Mouse (Mus musculus) embryo, embryonic 10 days (tissue): ENCODE data around the gene Foxk1.

Experiments
- DNase-seq: peaks from one replicate; pipeline ENCODE4 v3.0.0-alpha.2; 2015; ENCODE audit warnings: low spot score

The Foxk1 gene

DNA sequence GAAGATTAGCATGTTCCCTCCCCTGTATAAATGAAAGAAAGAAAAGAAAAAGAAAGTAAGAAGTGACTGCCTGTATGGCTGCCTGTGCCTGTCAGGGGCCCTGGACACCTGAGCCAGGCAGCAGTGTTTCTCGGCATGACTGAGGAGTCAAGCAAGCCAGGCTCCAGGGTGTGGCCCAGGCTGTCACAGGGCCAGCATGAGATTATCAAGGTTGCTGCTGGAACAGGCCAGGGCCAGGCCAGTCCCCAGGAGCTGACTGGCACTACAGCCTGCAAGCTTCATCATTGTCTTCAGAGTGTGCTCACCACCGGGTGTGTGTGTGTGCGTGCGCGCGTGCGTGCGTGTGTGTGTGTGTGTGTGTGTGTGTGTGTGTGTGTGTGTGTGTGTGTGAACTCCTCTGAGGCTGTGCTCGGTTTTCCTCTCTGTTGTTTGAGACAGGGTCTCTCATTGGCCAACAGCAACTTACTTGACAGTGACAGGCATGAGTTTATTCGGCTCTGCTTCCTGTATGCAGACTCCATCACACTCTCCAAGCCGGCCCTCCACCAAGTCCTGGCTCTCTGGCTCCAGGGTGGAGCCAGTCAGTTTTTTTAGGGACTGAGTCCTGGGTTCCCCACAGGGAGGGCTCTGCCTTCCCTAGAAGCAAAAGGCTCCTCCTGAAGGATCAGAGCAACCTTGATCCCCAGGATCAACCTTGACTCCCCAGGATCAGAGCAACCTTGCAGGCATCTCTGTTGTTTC lies 43.7 kb downstream of the Foxk1 start:
- no peak for DNase-seq

GRCm38 (mm10) chr5:142445709-142446108 lies 44.4 kb downstream of the Foxk1 start:
- DNase-seq: peak; percentile 55

GRCm38 (mm10) chr5:142448076-142448475 lies 46.8 kb downstream of the Foxk1 start:
- DNase-seq: peak; percentile 97

DNA sequence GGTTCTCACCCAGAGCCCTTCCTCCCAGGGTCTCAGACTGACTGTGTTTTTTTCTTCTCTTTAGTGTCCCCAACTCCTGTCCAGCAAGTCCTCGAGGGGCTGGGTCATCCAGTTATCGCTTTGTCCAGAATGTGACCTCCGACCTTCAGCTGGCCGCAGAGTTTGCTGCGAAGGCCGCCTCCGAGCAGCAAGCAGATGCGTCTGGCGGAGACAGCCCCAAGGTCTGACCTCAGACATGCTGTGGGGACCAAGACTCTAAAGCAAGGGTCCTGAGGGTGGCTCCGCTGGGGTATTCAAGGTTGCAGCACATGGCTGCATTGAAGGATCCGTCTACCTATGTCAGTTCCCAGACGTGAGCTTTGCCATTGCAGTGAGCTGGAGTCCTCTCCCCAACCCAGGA lies 47.3 kb downstream of the Foxk1 start:
- DNase-seq: no peak

DNA sequence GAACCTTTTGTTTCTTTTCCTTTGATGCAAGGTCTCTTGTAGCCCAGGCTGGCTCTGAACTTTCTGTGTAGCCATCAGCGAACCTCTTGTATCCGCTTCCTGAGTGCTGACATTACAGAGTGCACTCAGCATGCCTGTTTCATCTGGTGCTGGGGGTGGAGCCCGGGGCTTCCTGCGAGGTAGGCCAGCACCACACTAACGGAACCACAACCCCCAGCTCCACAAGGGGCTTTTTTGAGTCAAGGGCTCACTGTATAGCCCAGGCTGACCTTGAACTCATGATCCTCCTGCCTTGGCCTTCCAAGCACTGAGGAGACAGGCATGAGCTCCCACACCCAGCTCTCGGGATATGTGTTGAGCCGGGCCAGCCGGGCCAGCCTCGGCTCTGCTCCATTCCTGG lies 49.5 kb downstream of the Foxk1 start:
- DNase-seq: no peak

DNA sequence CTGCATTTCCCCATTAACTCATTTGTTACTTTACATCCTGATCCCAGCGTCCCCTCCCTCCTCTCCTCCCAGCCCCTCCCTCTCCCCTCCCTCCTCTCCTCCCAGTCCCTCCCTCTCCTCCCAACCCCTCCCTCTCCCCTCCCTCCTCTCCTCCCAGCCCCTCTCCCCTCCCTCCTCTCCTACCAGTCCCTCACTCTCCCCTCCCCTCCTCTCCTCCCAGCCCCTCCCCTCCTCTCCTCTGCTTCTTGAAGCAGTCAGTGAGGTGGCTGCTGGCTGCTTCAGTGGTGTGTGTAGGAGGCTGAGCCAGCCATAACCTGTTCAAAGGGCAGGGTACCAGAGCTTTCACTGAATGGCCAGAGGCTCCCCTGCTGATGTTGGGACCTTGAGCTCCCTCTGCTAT lies 50.5 kb downstream of the Foxk1 start:
- DNase-seq: peak; percentile 45

- DNase-seq: no peak
Measured at GRCm38 (mm10) chr5:142453742-142454141, 52.4 kb downstream of the Foxk1 start.

DNA sequence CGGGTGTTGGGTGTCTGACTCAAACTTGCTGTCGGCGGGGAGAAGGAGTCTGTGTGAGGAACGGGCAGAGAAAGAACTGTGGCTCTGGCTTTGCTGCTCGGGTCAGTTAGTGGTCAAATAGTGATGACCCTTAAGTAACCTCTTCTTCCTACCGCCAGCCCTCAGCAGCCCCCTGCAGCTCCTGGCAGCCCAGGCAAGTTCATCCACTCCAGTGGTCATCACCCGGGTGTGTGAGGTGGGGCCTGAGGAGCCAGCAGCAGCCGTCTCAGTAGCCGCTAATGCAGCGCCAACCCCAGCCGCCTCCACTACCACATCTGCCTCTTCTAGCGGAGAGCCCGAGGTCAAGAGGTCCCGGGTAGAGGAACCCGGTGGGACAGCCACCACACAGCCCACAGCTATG lies 55.0 kb downstream of the Foxk1 start:
- peak; percentile 20 for DNase-seq

GRCm38 (mm10) chr5:142457345-142457744 lies 56.0 kb downstream of the Foxk1 start:
- DNase-seq: peak; percentile 26

GRCm38 (mm10) chr5:142458791-142459557 lies 57.7 kb downstream of the Foxk1 start:
- no peak for DNase-seq

- no peak for DNase-seq
Measured at GRCm38 (mm10) chr5:142459834-142460233, 58.5 kb downstream of the Foxk1 start.

DNA sequence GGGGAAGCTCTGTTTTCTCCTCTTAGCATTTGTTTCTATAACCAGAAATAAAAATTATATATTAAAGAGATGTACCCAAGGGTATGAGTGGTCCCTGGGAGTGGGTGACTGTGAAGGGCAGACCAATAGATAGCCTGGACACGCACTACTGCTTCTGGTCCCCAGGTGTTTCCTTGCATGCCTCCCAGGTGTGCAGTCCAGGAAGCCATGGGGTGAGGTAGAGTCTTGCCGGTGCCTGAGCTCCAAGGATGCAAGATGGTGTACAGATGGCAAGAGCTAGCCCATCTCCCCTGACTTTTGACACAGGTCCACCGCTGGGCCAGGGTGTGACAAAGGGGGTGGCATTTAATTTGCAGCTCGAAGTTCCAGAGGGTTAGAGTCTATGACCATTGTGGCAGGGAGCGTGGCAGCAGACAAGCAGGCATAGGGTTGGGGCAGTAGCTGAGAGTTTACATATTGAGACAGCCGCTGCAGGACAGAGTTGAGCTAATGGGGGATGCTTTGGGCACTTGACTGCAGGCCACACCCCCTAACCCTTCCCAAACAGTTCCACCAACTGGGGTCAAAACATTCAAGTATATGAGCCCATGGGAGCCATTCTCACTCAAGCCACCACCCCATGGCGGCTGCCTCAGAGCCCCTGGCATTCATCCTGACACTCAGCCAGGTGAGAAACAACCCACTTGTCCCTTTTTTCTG lies 60.8 kb downstream of the Foxk1 start:
- DNase-seq: no peak

GRCm38 (mm10) chr5:142462641-142462948 lies 61.3 kb downstream of the Foxk1 start:
- DNase-seq: no peak

DNA sequence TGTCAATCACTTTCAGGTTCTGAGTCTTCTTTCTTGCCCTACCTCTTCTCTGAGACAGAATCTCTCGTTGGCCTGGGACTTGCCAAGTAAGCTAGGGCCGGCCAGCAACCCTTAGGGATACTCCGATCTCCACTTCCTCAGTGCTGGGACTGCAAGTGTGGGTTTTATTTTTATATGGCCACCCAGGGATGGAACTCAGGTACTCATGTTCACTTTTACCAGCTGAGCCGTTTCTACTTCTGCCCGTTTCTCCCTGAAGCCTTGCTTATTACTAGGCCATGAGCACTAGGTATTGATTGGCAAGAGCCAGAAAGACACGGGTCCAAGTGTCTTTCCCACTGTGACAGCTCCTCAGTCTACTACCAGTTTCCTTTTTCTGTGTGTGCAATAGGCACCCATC lies 61.7 kb downstream of the Foxk1 start:
- no peak for DNase-seq

- DNase-seq: peak; percentile 98
Measured at GRCm38 (mm10) chr5:142463461-142464454, 62.5 kb downstream of the Foxk1 start, which contains the start of gene Ap5z1. Gene Ap5z1, plus strand, starts transcription at chr5:142463944.

DNA sequence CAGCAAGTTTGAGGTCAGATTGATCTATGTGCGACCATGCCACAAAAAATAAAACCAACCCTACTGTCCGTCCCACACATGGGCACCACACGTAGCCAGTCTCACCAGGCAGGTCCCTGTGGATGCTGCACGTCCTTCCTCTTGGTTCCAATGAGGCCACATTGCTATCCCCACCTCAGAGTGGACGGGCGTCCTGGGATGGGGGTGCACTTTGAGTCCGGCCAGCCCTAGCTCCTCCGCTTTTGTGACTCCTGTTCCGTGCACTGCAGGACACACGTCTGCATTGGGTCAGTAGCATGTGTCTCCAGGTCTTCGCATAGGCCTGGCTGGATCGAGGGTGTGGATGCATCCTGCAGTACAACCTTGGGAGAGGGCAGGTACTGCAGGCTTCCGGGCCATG lies 67.1 kb downstream of the Foxk1 start:
- DNase-seq: no peak

DNA sequence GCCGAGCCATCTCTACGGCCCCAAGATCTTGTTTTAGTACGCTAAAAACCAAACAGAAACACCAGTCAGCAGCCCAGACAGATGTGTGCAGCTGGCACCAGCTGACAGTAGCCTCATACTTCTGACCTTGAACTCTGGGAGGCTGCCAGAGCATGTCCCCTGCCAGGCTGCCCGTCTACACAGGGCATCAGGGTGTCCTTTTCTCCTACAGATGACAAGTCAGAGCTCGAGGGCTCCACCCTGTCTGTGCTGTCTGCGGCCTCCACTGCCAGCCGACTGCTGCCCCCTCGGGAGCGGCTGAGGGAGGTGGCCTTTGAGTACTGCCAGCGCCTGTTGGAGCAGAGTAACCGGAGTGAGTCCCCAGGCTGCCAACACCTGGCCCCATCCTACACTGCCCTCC lies 68.5 kb downstream of the Foxk1 start:
- no peak for DNase-seq

DNA sequence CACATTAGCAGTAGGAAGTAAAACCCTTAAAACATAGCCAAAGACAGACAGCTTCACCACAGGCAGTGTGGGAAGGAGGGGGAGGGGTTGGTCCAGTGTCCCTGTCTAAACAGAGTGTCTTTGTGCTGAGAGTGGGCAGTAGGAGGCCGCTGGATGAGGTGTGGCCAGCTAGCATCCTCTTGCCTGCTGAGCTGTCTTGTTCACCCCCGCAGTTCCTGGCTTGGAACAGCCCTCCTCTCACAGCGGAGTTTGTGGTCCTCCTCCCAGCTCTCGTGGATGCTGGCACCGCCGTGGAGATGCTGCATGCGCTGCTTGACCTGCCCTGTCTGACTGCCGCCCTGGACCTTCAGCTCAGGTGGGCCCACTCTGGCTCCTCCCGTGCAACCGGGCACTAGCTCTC lies 72.4 kb downstream of the Foxk1 start:
- DNase-seq: peak; percentile 25

- DNase-seq: no peak
Measured at GRCm38 (mm10) chr5:142475669-142476068, 74.4 kb downstream of the Foxk1 start.

- DNase-seq: no peak
Measured at GRCm38 (mm10) chr5:142477346-142477745, 76.0 kb downstream of the Foxk1 start.

DNA sequence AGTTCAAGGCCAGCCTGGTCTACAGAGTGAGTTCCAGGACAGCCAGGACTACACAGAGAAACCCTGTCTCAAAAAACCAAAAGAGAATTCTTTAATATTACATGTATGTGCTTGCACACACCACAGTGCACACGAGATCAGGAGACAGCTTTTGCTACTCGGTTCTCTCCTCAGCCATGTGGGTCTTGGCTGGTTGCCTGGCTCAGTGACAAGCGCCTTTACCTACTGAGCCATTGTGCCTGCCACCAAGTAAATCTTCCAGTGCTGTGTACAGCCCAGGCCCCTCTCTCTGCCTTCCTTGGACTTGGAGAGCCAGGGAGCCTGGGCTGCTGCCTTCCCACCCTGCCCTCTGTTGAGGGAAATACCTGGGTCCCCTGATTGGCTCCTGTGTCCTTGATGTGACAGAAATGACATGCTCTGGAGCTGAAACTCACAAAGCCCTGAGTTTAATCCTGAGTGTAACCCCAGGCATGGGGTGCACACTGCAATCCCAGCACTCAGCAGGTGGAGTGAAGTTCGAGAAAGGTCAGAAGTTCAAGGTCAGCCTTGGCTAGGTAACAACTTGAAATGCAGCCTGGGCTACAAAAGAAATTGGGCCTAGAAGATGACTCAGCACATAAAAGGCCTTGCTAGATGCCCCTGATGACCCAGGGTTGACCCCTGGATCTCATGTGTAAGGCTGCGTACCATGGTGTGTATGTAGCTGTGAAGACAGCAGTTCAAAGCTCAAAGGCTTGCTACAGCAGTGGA lies 76.7 kb downstream of the Foxk1 start:
- DNase-seq: no peak
